Comparison of ENCODE assay signal across 16 mouse cellular contexts in the genomic region with DNA sequence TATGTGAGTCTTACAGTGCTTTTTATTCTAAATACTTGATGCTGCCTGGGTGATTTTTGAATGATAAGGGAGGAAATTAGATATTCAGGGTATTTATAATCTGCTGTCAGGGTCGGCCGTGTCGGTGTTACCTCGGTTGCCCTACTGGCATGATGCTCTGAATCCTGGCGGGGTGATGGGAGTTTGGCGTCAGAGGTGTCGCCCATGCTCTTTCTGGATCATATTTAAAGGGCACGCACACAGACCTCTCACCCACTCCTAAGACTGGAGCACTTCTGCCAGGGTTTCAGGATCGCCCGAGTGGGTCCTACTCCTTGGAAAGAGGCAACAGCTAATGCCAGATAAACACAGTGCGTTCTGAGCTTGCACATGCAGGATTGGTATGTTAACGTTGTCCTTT.
"Had no signal": no experiment of that assay in that cellular context is flagged by ENCODE, and none has a peak within 500 bp of the region (broad histone marks: within the 10 kb centered on the region; RNA-seq: fewer than 3 reads in every experiment).

No protein-coding gene starts in this region.

- H3K9me3 ChIP-seq: lung, embryonic 15.5 days; midbrain, embryonic 13.5 days; midbrain, embryonic 15.5 days; neural tube, embryonic 12.5 days had no signal

- H3K4me2 ChIP-seq: lung, embryonic 15.5 days; midbrain, embryonic 11.5 days; midbrain, embryonic 13.5 days; midbrain, embryonic 15.5 days; neural tube, embryonic 12.5 days had no signal

- H3K27me3 ChIP-seq: lung, embryonic 15.5 days; megakaryocyte, embryonic 14.5 days; midbrain, embryonic 13.5 days; midbrain, embryonic 15.5 days; neural tube, embryonic 12.5 days had no signal

- H3K27ac ChIP-seq: lung, embryonic 15.5 days; macrophage; midbrain, embryonic 13.5 days; midbrain, embryonic 15.5 days; neural tube, embryonic 12.5 days had no signal

- H3K4me3 ChIP-seq: lung, embryonic 15.5 days; megakaryocyte, embryonic 14.5 days; midbrain, embryonic 13.5 days; midbrain, embryonic 15.5 days; neural tube, embryonic 12.5 days had no signal

- H3K36me3 ChIP-seq: lung, embryonic 15.5 days; midbrain, embryonic 15.5 days; neural tube, embryonic 12.5 days had no signal

- H3K9ac ChIP-seq: lung, embryonic 15.5 days; midbrain, embryonic 13.5 days; midbrain, embryonic 15.5 days; neural tube, embryonic 12.5 days had no signal

- DNase-seq: lung, adult 2 months; lung, postnatal 14 days; lung, postnatal 36 days; right cerebral cortex, postnatal 14 days; spleen, adult 18-20 months; thymus, adult 18-20 months; thymus, postnatal 14 days; thymus, postnatal 36 days had no signal

- ATAC-seq: lung, postnatal 0 days; midbrain, embryonic 13.5 days; midbrain, embryonic 15.5 days had no signal
